Mouse (Mus musculus): ENCODE data around the gene Kifc5b. TPM values are rescaled to one million over a fixed set of nuclear protein-coding genes. Genes with fewer than 3 reads are reported as not detected.

Kifc5b gene
- 31.0 and 52.5 TPM in 2 replicates for polyA plus RNA-seq (2012; rRNA removed)

DNA sequence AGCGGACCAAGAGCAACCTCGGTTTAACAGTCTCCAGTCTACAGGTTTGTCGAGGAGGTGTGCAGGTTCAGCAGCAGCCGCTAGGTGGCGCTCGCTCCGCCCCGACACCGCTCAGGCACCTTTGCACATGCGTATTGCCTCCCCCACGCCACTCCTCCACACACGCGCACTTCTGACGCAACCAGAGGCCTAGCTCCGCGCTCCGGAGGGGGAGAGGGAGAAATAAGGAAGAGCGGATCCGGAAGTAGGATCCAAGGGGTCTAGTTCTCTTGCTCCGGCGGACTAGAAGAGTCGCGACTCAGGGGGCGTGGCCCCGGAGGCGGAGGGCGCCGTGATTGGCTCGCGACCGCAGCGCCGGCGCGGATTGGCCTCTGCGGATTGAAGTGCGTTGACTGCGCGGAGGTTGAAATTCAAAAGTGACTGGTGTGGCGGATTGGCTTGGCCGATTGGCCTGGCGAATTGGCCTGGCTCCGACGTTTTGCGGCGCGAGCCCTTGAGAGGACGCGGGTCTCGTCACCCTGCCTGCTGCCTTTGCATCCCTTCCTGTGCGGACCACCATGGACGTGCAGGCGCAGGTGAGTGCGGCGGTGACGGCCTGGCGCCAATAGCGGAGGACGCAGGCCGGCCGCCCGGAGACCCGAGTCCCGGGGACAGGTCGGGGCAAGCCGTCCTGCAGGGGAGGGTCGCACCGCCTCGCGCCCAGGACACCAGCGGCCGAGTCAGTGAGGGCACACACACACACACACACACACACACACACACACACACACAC lies at the start of gene Kifc5b:
TSS of gene Kifc5b (plus strand) at position 381 of the 772 bp plus-strand sequence.

GRCm38 (mm10) chr17:26932839-26933398 lies 16.0 kb downstream of the Kifc5b start, which contains the start of gene Phf1:
Gene Phf1, plus strand, starts transcription at chr17:26933052.

DNA sequence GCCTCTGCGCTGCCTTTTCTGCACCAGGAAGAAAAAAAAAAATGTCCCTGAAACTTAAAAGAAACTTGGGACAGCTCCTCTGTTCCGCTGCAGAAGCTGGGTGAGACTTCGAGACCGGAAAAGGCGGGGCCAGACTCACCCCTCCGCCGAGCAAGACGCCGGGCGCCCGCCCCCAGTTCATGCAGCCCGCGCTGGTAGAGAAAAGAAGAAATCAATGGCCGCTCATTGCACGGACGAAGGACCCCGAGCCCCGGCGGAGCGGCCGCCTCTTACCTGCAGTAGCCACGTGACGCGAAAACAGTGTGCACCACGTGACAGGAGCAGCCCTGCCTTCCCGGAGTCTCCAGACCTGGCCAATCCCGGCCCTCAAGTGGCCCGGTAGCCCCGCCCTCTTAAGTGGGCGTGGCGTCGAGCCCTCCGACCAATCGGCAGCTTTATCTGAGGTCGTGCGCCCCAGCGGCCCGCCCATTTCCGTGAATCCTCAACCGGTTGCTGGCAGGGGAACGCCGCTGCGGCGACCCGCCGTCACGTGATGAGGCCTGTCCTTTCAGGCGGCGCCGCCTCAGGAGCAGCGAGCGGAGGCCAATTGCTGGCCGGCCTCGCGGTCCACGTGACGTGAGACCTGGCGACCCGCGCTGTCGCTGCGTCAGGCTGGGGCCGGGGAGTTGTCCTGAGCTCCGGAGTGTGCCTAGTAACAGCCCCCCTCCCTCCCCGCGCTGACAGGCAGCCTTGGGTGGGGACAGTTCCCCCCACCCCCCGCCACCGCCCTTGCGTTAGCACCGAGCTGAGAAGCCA lies 22.5 kb downstream of the Kifc5b start, which contains the start of gene Cuta:
TSS of gene Cuta (minus strand) at position 392 of the 795 bp plus-strand sequence.

GRCm38 (mm10) chr17:26941031-26941789 lies 24.3 kb downstream of the Kifc5b start, which contains the start of gene Syngap1:
Gene Syngap1, plus strand, starts transcription at chr17:26941253.

DNA sequence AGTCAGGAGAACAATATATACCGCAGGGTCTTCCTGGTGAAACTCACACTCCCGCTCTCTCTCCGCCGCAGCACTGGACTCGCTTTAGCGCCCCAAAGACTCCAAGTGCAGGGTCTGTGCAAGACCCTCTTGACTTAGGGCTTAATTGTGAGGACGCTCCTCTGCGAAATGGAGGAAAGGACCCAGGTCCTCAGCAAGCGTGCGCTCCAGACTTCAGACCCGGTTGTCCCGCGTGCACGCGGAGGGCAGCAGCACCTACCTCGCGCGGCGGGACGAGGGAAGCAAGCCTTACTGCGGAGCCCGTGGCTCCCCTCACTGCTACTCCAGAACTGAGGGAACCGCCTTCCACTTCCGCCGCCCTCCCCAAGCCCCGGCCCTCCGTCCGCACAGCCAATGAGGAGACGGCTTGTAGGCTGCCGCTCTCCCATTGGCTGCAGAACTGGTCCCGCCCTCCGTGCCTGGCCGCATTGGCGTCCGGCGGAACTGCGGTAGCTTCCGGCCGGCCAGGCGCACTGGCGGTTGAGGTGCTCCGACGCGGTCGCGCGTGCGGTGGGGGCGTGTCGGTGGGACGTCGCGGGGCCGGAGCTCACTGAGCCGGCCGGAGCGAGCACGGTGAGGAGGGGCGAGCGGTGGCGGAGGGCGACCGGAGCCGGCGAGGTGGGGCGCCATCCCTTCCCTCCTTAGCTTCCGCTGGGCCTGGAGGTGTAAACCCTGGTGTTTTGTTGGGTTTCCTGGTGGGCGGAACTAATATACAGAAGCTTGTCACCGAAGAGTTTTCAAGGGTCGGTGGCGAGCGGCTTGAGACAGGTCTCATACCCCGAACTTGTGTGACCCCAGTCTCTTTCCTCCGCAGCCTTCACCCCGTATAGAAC lies 56.0 kb downstream of the Kifc5b start, which contains the start of gene Zbtb9:
TSS of gene Zbtb9 (plus strand) at position 465 of the 872 bp plus-strand sequence.

Other genes with a start within 250 kb of the Kifc5b start
- gene Crebrf, start 201.4 kb upstream of the Kifc5b start, polyA plus RNA-seq (2012; rRNA removed), result 3.3 and 5.5 TPM in 2 replicates
- gene Bnip1, start 136.0 kb upstream of the Kifc5b start, polyA plus RNA-seq (2012; rRNA removed), result 29.7 and 43.9 TPM in 2 replicates
- 2.9 and 4.0 TPM in 2 replicates for gene Nkx2-5, start 72.1 kb upstream of the Kifc5b start, polyA plus RNA-seq (2012; rRNA removed)
- 23.5 and 26.8 TPM in 2 replicates for gene Phf1, start 16.0 kb downstream of the Kifc5b start, polyA plus RNA-seq (2012; rRNA removed)
- 107 and 134 TPM in 2 replicates for gene Cuta, start 22.5 kb downstream of the Kifc5b start, polyA plus RNA-seq (2012; rRNA removed)
- 84.0 and 92.6 TPM in 2 replicates for gene Syngap1, start 24.2 kb downstream of the Kifc5b start, polyA plus RNA-seq (2012; rRNA removed)
- 15.8 and 17.0 TPM in 2 replicates for gene Zbtb9, start 56.1 kb downstream of the Kifc5b start, polyA plus RNA-seq (2012; rRNA removed)
- gene Bak1, start 111.9 kb downstream of the Kifc5b start, polyA plus RNA-seq (2012; rRNA removed), result 33.7 and 40.7 TPM in 2 replicates
- gene Itpr3, start 140.2 kb downstream of the Kifc5b start, polyA plus RNA-seq (2012; rRNA removed), result 2.3 and 4.6 TPM in 2 replicates
- gene Uqcc2, start 216.8 kb downstream of the Kifc5b start, polyA plus RNA-seq (2012; rRNA removed), result 222 and 243 TPM in 2 replicates

All from central nervous system, embryonic 11.5 days (tissue).